Mouse (Mus musculus): ENCODE measurements around the gene Acad10. TPM values are rescaled to one million over a fixed set of nuclear protein-coding genes. Genes with fewer than 3 reads are reported as not detected.
"Not testable (repeated sequence)": the region's sequence is repeated elsewhere in the genome, so short reads cannot be mapped to it uniquely, and the experiment has no call there.

The Acad10 gene
- polyA plus RNA-seq, 1 experiment from 2014 or later, result 1.9 TPM

GRCm38 (mm10) chr5:121656866-121657265, 3.4 kb downstream of the Acad10 start:
- H3K9me3 ChIP-seq; H3K4me3 ChIP-seq; ATAC-seq (ENCODE audit: insufficient number of reproducible peaks, insufficient read depth, low FRiP score, low TSS enrichment, low read depth); H3K27me3 ChIP-seq; H3K9ac ChIP-seq; H3K36me3 ChIP-seq; H3K27ac ChIP-seq; H3K4me2 ChIP-seq: not testable (repeated sequence)
- 73% methylated on average over 6 of the region's 6 CpGs for WGBS
- peaks cover 14% of the 10 kb centered on the region for H3K4me1 ChIP-seq

- Histone ChIP-seq H3K4me3 (no peak overlapping the region), H3K4me2 (no peak overlapping the region), H3K36me3 (no peaks in the 10 kb centered on the region), H3K4me1 (peaks cover 2% of the 10 kb centered on the region), H3K9me3 (no peaks in the 10 kb centered on the region), H3K9ac (no peak overlapping the region), H3K27me3 (no peaks in the 10 kb centered on the region), H3K27ac (no peak overlapping the region)
- WGBS, result 79% methylated on average over 4 of the region's 4 CpGs
- ATAC-seq (ENCODE audit: insufficient number of reproducible peaks, insufficient read depth, low FRiP score, low TSS enrichment, low read depth), result no peak
Observed at GRCm38 (mm10) chr5:121654526-121654925, 5.8 kb downstream of the Acad10 start.

GRCm38 (mm10) chr5:121649134-121649533, 11.2 kb downstream of the Acad10 start:
- Histone ChIP-seq H3K9me3 (no peaks in the 10 kb centered on the region), H3K27ac (no peak overlapping the region), H3K4me2 (no peak overlapping the region), H3K4me1 (peaks cover 5% of the 10 kb centered on the region; the same call in 1 of the 2 replicates), H3K9ac (no peak overlapping the region), H3K36me3 (0 out of 2 replicates have a peak, but pooled peaks cover 2% of the 10 kb centered on the region), H3K4me3 (no peak overlapping the region), H3K27me3 (no peaks in the 10 kb centered on the region)
- ATAC-seq (ENCODE audit: insufficient number of reproducible peaks, insufficient read depth, low FRiP score, low TSS enrichment, low read depth), result no peak
- WGBS, result 74% methylated on average over 7 of the region's 7 CpGs

DNA sequence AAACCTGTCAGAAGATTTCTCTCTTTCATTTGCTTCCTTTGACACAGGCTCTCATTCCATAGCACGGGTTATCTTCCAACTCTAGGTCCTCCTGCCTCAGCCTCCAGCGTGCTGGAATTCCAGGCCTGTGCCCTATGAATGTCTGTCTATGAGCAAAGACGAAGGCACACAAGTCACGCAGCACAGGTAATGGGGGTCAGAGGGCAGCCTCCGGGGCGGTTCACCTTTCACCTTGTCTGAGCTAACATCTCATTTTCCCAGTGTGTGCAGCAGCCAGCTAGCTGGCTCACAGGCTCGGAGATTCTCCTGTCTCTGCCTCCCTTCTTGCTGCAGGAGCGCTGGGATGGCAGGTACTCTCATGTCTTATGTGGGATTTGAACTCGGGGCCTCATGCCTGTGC, 20.7 kb downstream of the Acad10 start:
- no peaks in the 10 kb centered on the region for H3K9me3 ChIP-seq
- H3K27me3 ChIP-seq, result no peaks in the 10 kb centered on the region
- H3K4me3 ChIP-seq, result no peak overlapping the region
- H3K4me2 ChIP-seq, result no peak overlapping the region
- no peak for ATAC-seq (ENCODE audit: insufficient number of reproducible peaks, insufficient read depth, low FRiP score, low TSS enrichment, low read depth)
- H3K9ac ChIP-seq, result no peak overlapping the region
- no peak overlapping the region for H3K27ac ChIP-seq
- no peaks in the 10 kb centered on the region for H3K4me1 ChIP-seq
- WGBS, result 86% methylated on average over 9 of the region's 9 CpGs
- no peaks in the 10 kb centered on the region for H3K36me3 ChIP-seq

GRCm38 (mm10) chr5:121637296-121637695, 23.0 kb downstream of the Acad10 start:
- no peak for ATAC-seq (ENCODE audit: insufficient number of reproducible peaks, insufficient read depth, low FRiP score, low TSS enrichment, low read depth)
- 77% methylated on average over 6 of the region's 6 CpGs for WGBS
- Histone ChIP-seq H3K4me3 (no peak overlapping the region), H3K9me3 (no peaks in the 10 kb centered on the region), H3K4me2 (no peak overlapping the region), H3K27me3 (no peaks in the 10 kb centered on the region), H3K9ac (no peak overlapping the region), H3K27ac (no peak overlapping the region), H3K4me1 (no peaks in the 10 kb centered on the region), H3K36me3 (no peaks in the 10 kb centered on the region)

DNA sequence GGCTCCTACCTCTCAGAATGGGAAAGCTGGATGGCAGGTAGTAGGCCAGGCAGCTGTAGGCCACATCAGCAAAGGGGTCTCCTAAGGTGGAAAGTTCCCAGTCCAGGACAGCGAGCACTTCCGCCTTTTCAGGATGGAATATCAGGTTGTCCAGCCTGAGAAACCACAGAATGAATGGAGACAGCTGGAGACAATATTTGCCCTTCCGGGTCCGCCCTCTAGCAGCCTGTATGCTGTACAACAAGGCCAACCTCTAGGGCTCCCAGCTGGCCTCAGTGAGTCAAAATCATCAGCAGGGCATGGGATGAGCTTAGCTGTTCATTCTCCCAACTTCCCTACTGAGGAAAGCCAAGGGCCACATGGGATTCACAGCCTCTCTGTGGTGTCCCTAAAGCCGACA, 25.6 kb downstream of the Acad10 start:
- Histone ChIP-seq H3K27me3 (no peaks in the 10 kb centered on the region), H3K4me2 (no peak overlapping the region), H3K27ac (no peak overlapping the region), H3K9ac (no peak overlapping the region), H3K4me3 (no peak overlapping the region), H3K4me1 (no peaks in the 10 kb centered on the region), H3K36me3 (no peaks in the 10 kb centered on the region), H3K9me3 (no peaks in the 10 kb centered on the region)
- no peak for ATAC-seq (ENCODE audit: insufficient number of reproducible peaks, insufficient read depth, low FRiP score, low TSS enrichment, low read depth)
- 85% methylated on average over 5 of the region's 5 CpGs for WGBS

- no peaks in the 10 kb centered on the region for H3K27me3 ChIP-seq
- no peak for ATAC-seq (ENCODE audit: insufficient number of reproducible peaks, insufficient read depth, low FRiP score, low TSS enrichment, low read depth)
- H3K4me3 ChIP-seq, result no peak overlapping the region
- no peak overlapping the region; the same call in 1 of the 2 replicates for H3K27ac ChIP-seq
- no peaks in the 10 kb centered on the region for H3K36me3 ChIP-seq
- H3K9ac ChIP-seq, result no peak overlapping the region; the same call in 1 of the 2 replicates
- H3K9me3 ChIP-seq, result no peaks in the 10 kb centered on the region
- WGBS, result 40% methylated on average over 3 of the region's 3 CpGs
- no peaks in the 10 kb centered on the region for H3K4me1 ChIP-seq
- no peak overlapping the region for H3K4me2 ChIP-seq
Observed at GRCm38 (mm10) chr5:121632804-121633203, 27.5 kb downstream of the Acad10 start.

GRCm38 (mm10) chr5:121631106-121631647, 29.1 kb downstream of the Acad10 start:
- not testable (repeated sequence) for H3K4me3 ChIP-seq; H3K27me3 ChIP-seq; H3K9ac ChIP-seq; H3K36me3 ChIP-seq; ATAC-seq (ENCODE audit: insufficient number of reproducible peaks, insufficient read depth, low FRiP score, low TSS enrichment, low read depth); H3K4me1 ChIP-seq; H3K9me3 ChIP-seq; H3K4me2 ChIP-seq; H3K27ac ChIP-seq
- 65% methylated on average over 8 of the region's 9 CpGs for WGBS

DNA sequence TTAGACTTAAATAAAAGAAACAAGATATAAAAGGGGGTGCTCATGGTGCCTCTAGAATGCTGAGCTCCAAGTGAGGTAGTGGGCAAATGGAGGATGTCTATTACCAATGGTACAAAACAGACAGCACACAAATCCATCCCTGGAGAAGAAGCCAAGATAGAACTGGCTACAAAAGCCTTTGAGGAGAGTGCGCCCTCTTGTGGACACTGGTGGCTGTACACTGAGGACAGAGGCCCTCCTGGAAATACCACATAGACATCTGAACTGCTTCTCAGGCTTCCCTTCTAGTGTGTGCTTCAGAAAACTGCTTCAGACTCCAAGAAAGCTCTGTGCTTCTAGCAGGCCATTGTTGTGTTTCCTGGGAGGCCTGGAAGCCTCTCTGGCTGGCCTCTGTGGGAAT, 32.4 kb downstream of the Acad10 start:
- Histone ChIP-seq H3K9ac (no peak overlapping the region), H3K27me3 (no peaks in the 10 kb centered on the region), H3K4me3 (no peak overlapping the region), H3K4me1 (no peaks in the 10 kb centered on the region), H3K4me2 (no peak overlapping the region), H3K27ac (no peak overlapping the region), H3K9me3 (no peaks in the 10 kb centered on the region), H3K36me3 (no peaks in the 10 kb centered on the region)
- ATAC-seq (ENCODE audit: insufficient number of reproducible peaks, insufficient read depth, low FRiP score, low TSS enrichment, low read depth), result no peak
- 0% methylated on average over 1 of the region's 1 CpGs for WGBS

- Histone ChIP-seq H3K9me3 (no peaks in the 10 kb centered on the region), H3K27me3 (no peaks in the 10 kb centered on the region), H3K27ac (no peak overlapping the region), H3K9ac (no peak overlapping the region), H3K36me3 (0 out of 2 replicates have a peak, but pooled peaks cover 3% of the 10 kb centered on the region), H3K4me1 (peaks cover 7% of the 10 kb centered on the region), H3K4me2 (no peak overlapping the region), H3K4me3 (no peak overlapping the region)
- ATAC-seq (ENCODE audit: insufficient number of reproducible peaks, insufficient read depth, low FRiP score, low TSS enrichment, low read depth), result no peak
- 83% methylated on average over 3 of the region's 3 CpGs for WGBS
Observed at GRCm38 (mm10) chr5:121623241-121623640, 37.1 kb downstream of the Acad10 start.

DNA sequence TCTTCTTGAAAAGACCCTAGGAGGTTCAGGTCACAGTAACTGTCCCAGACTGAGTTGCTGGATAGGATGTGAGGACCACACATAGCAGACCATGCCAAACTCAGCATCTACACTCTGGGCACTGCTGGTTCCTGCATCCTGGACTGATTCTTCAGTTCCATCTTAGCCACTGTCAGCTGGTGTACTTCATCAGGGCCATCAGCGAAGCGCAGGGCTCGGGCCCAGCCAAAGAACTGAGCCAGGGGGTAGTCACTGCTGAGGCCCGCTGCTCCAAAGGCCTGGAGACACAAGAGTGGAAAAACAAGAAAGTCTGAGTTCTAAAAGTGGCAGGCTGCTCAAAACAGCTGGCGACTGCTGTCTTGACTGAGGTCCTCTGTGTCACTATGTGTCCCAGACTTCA, 39.2 kb downstream of the Acad10 start:
- WGBS, result 90% methylated on average over 5 of the region's 5 CpGs

DNA sequence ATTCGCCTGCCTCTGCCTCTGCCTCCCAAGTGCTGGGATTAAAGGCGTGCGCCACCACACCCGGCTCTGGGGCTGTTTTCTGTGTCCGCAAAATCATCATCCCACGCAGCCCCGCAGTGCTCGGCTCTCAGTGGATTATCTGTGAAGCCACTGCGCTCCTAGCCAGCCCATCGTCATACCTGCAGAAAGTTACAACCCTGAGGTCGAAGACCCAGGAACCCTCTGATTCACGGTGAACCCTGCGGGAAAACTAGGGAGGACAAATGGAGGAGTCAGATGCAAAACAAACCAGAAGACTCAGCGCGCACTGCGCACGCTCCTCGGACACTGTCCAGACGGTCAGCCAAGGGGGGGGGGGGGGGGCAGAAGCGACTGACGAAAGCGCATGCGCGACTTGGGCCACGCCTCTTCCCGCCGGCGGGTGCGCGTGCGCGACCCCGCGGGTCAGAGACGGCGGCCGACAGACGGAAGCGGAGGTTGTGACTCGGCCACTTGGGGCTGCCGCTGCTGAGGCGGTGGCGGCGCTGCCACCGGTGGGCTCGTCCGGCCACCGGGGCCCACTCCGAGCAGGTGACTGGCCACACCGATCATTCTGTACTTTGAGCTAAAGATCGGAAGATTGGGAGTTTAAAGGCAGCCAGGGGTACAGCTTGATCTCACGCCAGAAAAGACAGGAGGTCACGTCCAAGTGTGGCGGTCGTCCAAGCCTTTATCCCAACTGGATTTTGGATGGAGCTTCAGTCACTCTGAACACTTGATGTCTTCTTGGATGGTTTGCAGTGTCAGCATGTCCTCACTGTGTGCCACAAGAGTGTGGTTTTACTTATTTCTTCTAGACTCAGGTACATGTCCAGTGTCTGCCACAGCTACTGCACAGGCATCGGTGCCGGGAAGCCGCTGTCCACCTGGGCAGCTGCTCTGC, 41.5 kb downstream of the Acad10 start, which contains the start of gene Acad12:
Gene Acad12, minus strand, starts transcription at position 347 of the 922 bp plus-strand sequence.
- H3K9me3 ChIP-seq, result no peaks in the 10 kb centered on the region
- peak within 1 kb of the TSS; percentile 72 for H3K4me2 ChIP-seq
- H3K4me3 ChIP-seq, result peak within 1 kb of the TSS; percentile 72
- 0 out of 2 replicates have a peak, but pooled peaks cover 3% of the 10 kb centered on the region for H3K36me3 ChIP-seq
- H3K4me1 ChIP-seq, result peaks cover 7% of the 10 kb centered on the region
- H3K9ac ChIP-seq, result peak within 1 kb of the TSS; percentile 85
- under 1% methylated on average over 57 of the region's 58 CpGs for WGBS
- H3K27me3 ChIP-seq, result no peaks in the 10 kb centered on the region
- peak; percentile 53 for ATAC-seq (ENCODE audit: insufficient number of reproducible peaks, insufficient read depth, low FRiP score, low TSS enrichment, low read depth)
- H3K27ac ChIP-seq, result peak within 1 kb of the TSS; percentile 58

More for the DNA sequence above, 39.2 kb downstream of the Acad10 start:
- Histone ChIP-seq H3K4me1 (peaks cover 7% of the 10 kb centered on the region), H3K27me3 (no peaks in the 10 kb centered on the region), H3K4me3 (no peak overlapping the region), H3K27ac (no peak overlapping the region), H3K36me3 (0 out of 2 replicates have a peak, but pooled peaks cover 3% of the 10 kb centered on the region), H3K4me2 (no peak overlapping the region), H3K9me3 (no peaks in the 10 kb centered on the region), H3K9ac (no peak overlapping the region)
- no peak for ATAC-seq (ENCODE audit: insufficient number of reproducible peaks, insufficient read depth, low FRiP score, low TSS enrichment, low read depth)

Measured in embryonic facial prominence, embryonic 13.5 days (tissue).